In genomic region chr19:56811590-56811989, GRCm38 (mm10) we compare ENCODE assay signal across 8 mouse cellular contexts. TPM values are rescaled to one million over a fixed set of nuclear protein-coding genes. Genes with fewer than 3 reads are reported as not detected.
DNase-seq lines count a peak whose midpoint lies in the region; ATAC-seq lines count a peak whose summit lies in the region.

No protein-coding gene starts in this region.

- intact Hi-C loops in left cerebral cortex, postnatal 14 days (cut with DNase I), result loop anchor here (5.0 kb wide), 1 partner anchor 96 kb away; no protein-coding TSS in a partner anchor
- intact Hi-C loops in heart, postnatal 10 days (cut with DNase I), result loop anchor here (5.0 kb wide), 1 partner anchor 96 kb away; no protein-coding TSS in a partner anchor

- DNase-seq in left cerebral cortex, postnatal 14 days (ENCODE audit: low spot score in 2 of 2), result peak; percentile 22 to 43
- no peak for DNase-seq in left cerebral cortex, adult 8-10 months (ENCODE audit: low spot score in 2 of 2)
- peak; percentile 75 for DNase-seq in NIH3T3 (ENCODE audit: low read depth)
- peak; percentile 57 for DNase-seq in embryo, embryonic 9.5 days (ENCODE audit: extremely low spot score)
- DNase-seq in heart, postnatal 10 days, result peak; percentile 78 to 86
- DNase-seq in layer of hippocampus, postnatal 14 days (ENCODE audit: low spot score in 2 of 2), result peak; percentile 11 to 29
- DNase-seq in urinary bladder, postnatal 14 days (ENCODE audit: low spot score), result peak; percentile 70

- peak; percentile 98 for ATAC-seq in megakaryocyte-erythroid progenitor cell, adult 5-6 weeks (replicated peaks; ENCODE audit: low FRiP score, low TSS enrichment, poor library complexity, severe bottlenecking)

RNA-seq across cellular contexts. Expression of gene Ccdc186, which starts 10.4 kb away (rescaled TPM):
- total RNA-seq in left cerebral cortex, postnatal 14 days (2021), result 10 to 100 TPM; 43.6 to 47.2 TPM
- total RNA-seq in left cerebral cortex, adult 8-10 months (2022), result 10 to 100 TPM; 46.1 to 49.5 (median 46.6) TPM
- total RNA-seq in heart, postnatal 10 days (2021), result 10 to 100 TPM; 22.2 to 29.6 TPM
- 10 to 100 TPM; 37.8 to 44.7 TPM for total RNA-seq in layer of hippocampus, postnatal 14 days (2021)
- 7.3 and 16.5 TPM in 2 replicates for total RNA-seq in megakaryocyte-erythroid progenitor cell, adult 5-6 weeks (2014; fragmentation: Nextera tagmentation)
- 32.5 and 40.0 TPM in 2 replicates for total RNA-seq in megakaryocyte-erythroid progenitor cell, adult 5-6 weeks (2017)

RNA-seq across cellular contexts. Expression of gene Tdrd1, which starts 14.4 kb away (rescaled TPM):
- under 1 TPM; 0.44 to 0.68 TPM for total RNA-seq in left cerebral cortex, postnatal 14 days (2021)
- under 1 TPM; 0.27 to 0.39 (median 0.33) TPM for total RNA-seq in left cerebral cortex, adult 8-10 months (2022)
- under 1 TPM; 0.07 to 0.10 TPM for total RNA-seq in heart, postnatal 10 days (2021)
- under 1 TPM; 0.46 to 0.55 TPM for total RNA-seq in layer of hippocampus, postnatal 14 days (2021)
- total RNA-seq in megakaryocyte-erythroid progenitor cell, adult 5-6 weeks (2014; fragmentation: Nextera tagmentation), result not detected in 2 replicates
- total RNA-seq in megakaryocyte-erythroid progenitor cell, adult 5-6 weeks (2017), result not detected in 2 replicates

Comparison
In these comparisons a context has a peak if more than half of its experiments do, and no peak if none do; other contexts are left out.
1. DNase-seq: peak in left cerebral cortex, postnatal 14 days (2 of 2), NIH3T3 (single experiment), embryo, embryonic 9.5 days (single experiment), heart, postnatal 10 days (2 of 2), layer of hippocampus, postnatal 14 days (2 of 2) and urinary bladder, postnatal 14 days (single experiment); none in left cerebral cortex, adult 8-10 months (0 of 2).